In the genomic region with DNA sequence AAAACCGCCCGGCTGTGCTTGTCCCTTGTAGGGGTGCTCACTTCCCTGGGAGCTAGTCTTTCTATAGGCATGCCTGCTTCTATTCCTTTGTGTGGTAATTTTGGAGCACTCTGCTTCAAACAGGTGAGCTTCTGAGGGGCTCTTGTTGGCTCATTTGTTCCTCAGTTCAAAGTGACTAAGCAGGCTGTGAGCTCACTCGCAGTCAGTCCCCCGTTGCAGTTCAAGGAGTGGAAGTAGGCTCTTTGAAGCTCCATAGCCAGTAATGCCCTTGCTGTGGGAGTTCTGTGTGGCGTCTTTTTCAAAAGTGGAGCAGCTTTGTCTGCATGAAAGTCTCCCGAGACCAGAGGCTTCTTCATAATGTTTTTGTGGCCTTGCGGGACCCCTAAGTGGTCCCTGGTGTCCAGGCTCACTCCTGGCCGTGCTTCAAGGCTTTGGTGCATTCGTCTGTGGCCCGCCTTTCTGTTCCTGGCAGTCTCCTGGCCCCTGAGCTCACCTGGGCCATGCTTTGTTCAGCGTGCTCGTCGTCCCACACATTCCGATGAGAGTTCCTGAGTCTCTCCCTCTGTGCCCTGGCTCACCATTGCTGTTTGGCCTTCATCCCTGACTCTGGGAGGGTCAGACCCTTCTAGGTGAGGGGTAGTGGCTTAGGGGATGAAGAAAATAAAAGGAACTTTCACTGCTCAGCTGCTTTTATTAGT, we compare ENCODE assay signal across 26 mouse cellular contexts. TPM values are rescaled to one million over a fixed set of nuclear protein-coding genes. Genes with fewer than 3 reads are reported as not detected.
DNase-seq lines count a peak whose midpoint lies in the region; ATAC-seq and TF ChIP-seq lines count a peak whose summit lies in the region.
"Had no signal": no experiment of that assay in that cellular context is flagged by ENCODE, and none has a peak within 500 bp of the region (broad histone marks: within the 10 kb centered on the region; RNA-seq: fewer than 3 reads in every experiment).

No protein-coding gene starts in this region.

- no peak overlapping the region for H3K9ac ChIP-seq in forebrain, embryonic 14.5 days (ENCODE audit: low read length)
- H3K9ac ChIP-seq in forebrain, embryonic 13.5 days = no peak overlapping the region
- peak overlapping the region; percentile 35; the same call in 1 of the 2 replicates for H3K9ac ChIP-seq in heart, embryonic 14.5 days (ENCODE audit: low read length)
- no peak overlapping the region; the same call in 1 of the 2 replicates for H3K9ac ChIP-seq in lung, embryonic 14.5 days
- H3K9ac ChIP-seq: forebrain, postnatal 0 days; hindbrain, embryonic 14.5 days; liver, embryonic 14.5 days; neural tube, embryonic 15.5 days; stomach, embryonic 15.5 days had no signal

- H3K4me2 ChIP-seq in forebrain, embryonic 14.5 days (ENCODE audit: low read length) = no peak overlapping the region
- H3K4me2 ChIP-seq in forebrain, embryonic 13.5 days = no peak overlapping the region
- H3K4me2 ChIP-seq in heart, embryonic 14.5 days (ENCODE audit: low read length) = no peak overlapping the region
- no peak overlapping the region for H3K4me2 ChIP-seq in lung, embryonic 14.5 days
- H3K4me2 ChIP-seq: hindbrain, embryonic 14.5 days; neural tube, embryonic 15.5 days; stomach, embryonic 15.5 days had no signal

- no peaks in the 10 kb centered on the region for H3K4me1 ChIP-seq in forebrain, embryonic 14.5 days (ENCODE audit: control insufficient read depth, insufficient read depth, low read length)
- H3K4me1 ChIP-seq in forebrain, embryonic 13.5 days = no peaks in the 10 kb centered on the region; the same call in 1 of the 2 replicates
- peaks cover 47 to 89% of the 10 kb centered on the region in 2 experiments for H3K4me1 ChIP-seq in heart, embryonic 14.5 days (ENCODE audit: control insufficient read depth in 2 of 2, insufficient read depth in 2 of 2, low read length in 2 of 2)
- peaks cover 20% of the 10 kb centered on the region; the same call in 1 of the 2 replicates for H3K4me1 ChIP-seq in lung, embryonic 14.5 days (ENCODE audit: insufficient read depth)
- peaks cover 33% of the 10 kb centered on the region for H3K4me1 ChIP-seq in embryonic facial prominence, embryonic 10.5 days
- H3K4me1 ChIP-seq: megakaryocyte, embryonic 14.5 days had no signal

- H3K36me3 ChIP-seq in forebrain, embryonic 14.5 days (ENCODE audit: control insufficient read depth, insufficient read depth, low read length) = no peaks in the 10 kb centered on the region
- no peaks in the 10 kb centered on the region for H3K36me3 ChIP-seq in forebrain, embryonic 13.5 days (ENCODE audit: poor library complexity, severe bottlenecking)
- peaks cover 12% of the 10 kb centered on the region for H3K36me3 ChIP-seq in heart, embryonic 14.5 days (ENCODE audit: control insufficient read depth, insufficient read depth, low read length)
- 0 out of 2 replicates have a peak, but pooled peaks cover 2% of the 10 kb centered on the region for H3K36me3 ChIP-seq in lung, embryonic 14.5 days (ENCODE audit: insufficient read depth)
- peaks cover 2% of the 10 kb centered on the region for H3K36me3 ChIP-seq in embryonic facial prominence, embryonic 10.5 days (replicated peaks)
- H3K36me3 ChIP-seq: neural tube, embryonic 15.5 days; stomach, embryonic 15.5 days had no signal

- ATAC-seq in forebrain, embryonic 14.5 days = no peak
- ATAC-seq in forebrain, embryonic 13.5 days = no peak
- no peak for ATAC-seq in heart, embryonic 14.5 days (ENCODE audit: insufficient number of reproducible peaks, insufficient read depth, low FRiP score, low read depth)
- ATAC-seq in lung, embryonic 14.5 days (ENCODE audit: insufficient read depth) = no peak
- ATAC-seq: forebrain, postnatal 0 days; inflammation-experienced regulatory T-cells, adult 6 months had no signal

- DNase-seq in forebrain, embryonic 14.5 days (ENCODE audit: low spot score) = peak; percentile 32
- DNase-seq in heart, adult 9 months (ENCODE audit: low spot score in 2 of 2) = no peak
- no peak for DNase-seq in lung, embryonic 14.5 days
- no peak for DNase-seq in lung, postnatal 14 days
- no peak for DNase-seq in embryonic facial prominence, embryonic 10.5 days (ENCODE audit: low spot score)
- DNase-seq in gastrocnemius, postnatal 4 days (ENCODE audit: low spot score in 2 of 2) = no peak
- DNase-seq: adrenal gland, postnatal 14 days; cerebellum, adult 8-10 months; cerebellum, postnatal 36 days; embryo, embryonic 11 days; forebrain, postnatal 0 days; gastrocnemius, postnatal 14 days; kidney, adult 8-10 months; kidney, postnatal 10 days; lung, postnatal 36 days; thymus, adult 18-20 months; thymus, postnatal 36 days had no signal

- no peak for TF ChIP-seq CTCF in lung, embryonic 14.5 days (IDR thresholded peaks at IDR 0.05; ENCODE audit: low read depth)

- H3K4me3 ChIP-seq in forebrain, embryonic 14.5 days (ENCODE audit: low read depth, low read length) = no peak overlapping the region
- no peak overlapping the region for H3K4me3 ChIP-seq in forebrain, embryonic 13.5 days
- no peak overlapping the region for H3K4me3 ChIP-seq in heart, embryonic 14.5 days (ENCODE audit: control insufficient read depth in 1 of 2, insufficient read depth in 1 of 2, low read depth in 1 of 2, low read length in 2 of 2)
- no peak overlapping the region for H3K4me3 ChIP-seq in lung, embryonic 14.5 days (ENCODE audit: low read depth, low read length)
- H3K4me3 ChIP-seq in embryonic facial prominence, embryonic 10.5 days = no peak overlapping the region
- H3K4me3 ChIP-seq: left cerebral cortex, adult 2 months; megakaryocyte, embryonic 14.5 days; neural tube, embryonic 15.5 days; stomach, embryonic 15.5 days had no signal

- H3K27me3 ChIP-seq in forebrain, embryonic 14.5 days (replicated peaks; ENCODE audit: control insufficient read depth, insufficient read depth, low read length) = no peaks in the 10 kb centered on the region
- no peaks in the 10 kb centered on the region for H3K27me3 ChIP-seq in forebrain, embryonic 13.5 days
- no peaks in the 10 kb centered on the region for H3K27me3 ChIP-seq in heart, embryonic 14.5 days (ENCODE audit: control insufficient read depth, insufficient read depth, low read length)
- no peaks in the 10 kb centered on the region for H3K27me3 ChIP-seq in lung, embryonic 14.5 days (ENCODE audit: insufficient read depth, low read length)
- H3K27me3 ChIP-seq in embryonic facial prominence, embryonic 10.5 days (replicated peaks; ENCODE audit: low read depth, poor library complexity, severe bottlenecking) = no peaks in the 10 kb centered on the region
- H3K27me3 ChIP-seq: neural tube, embryonic 15.5 days; stomach, embryonic 15.5 days had no signal

- 75% methylated on average over 14 of the region's 14 CpGs for WGBS in forebrain, embryonic 14.5 days
- 69% methylated on average over 14 of the region's 14 CpGs for WGBS in forebrain, embryonic 13.5 days
- WGBS in heart, embryonic 14.5 days = 67% methylated on average over 14 of the region's 14 CpGs
- WGBS in lung, embryonic 14.5 days = 55% methylated on average over 14 of the region's 14 CpGs
- WGBS in embryonic facial prominence, embryonic 10.5 days = 79% methylated on average over 14 of the region's 14 CpGs

- no peaks in the 10 kb centered on the region for H3K9me3 ChIP-seq in forebrain, embryonic 14.5 days (replicated peaks; ENCODE audit: control insufficient read depth, low read length)
- H3K9me3 ChIP-seq in forebrain, embryonic 13.5 days (replicated peaks) = no peaks in the 10 kb centered on the region
- H3K9me3 ChIP-seq in heart, embryonic 14.5 days (ENCODE audit: control insufficient read depth, low read length) = no peaks in the 10 kb centered on the region
- no peaks in the 10 kb centered on the region for H3K9me3 ChIP-seq in lung, embryonic 14.5 days (ENCODE audit: low read depth, low read length)
- no peaks in the 10 kb centered on the region for H3K9me3 ChIP-seq in embryonic facial prominence, embryonic 10.5 days
- H3K9me3 ChIP-seq: megakaryocyte, embryonic 14.5 days; neural tube, embryonic 15.5 days; stomach, embryonic 15.5 days had no signal

- H3K27ac ChIP-seq in forebrain, embryonic 14.5 days (ENCODE audit: low read depth, low read length) = no peak overlapping the region
- no peak overlapping the region for H3K27ac ChIP-seq in forebrain, embryonic 13.5 days
- peak overlapping the region in 1 of 2 experiments; percentile 26; a peak in 1 of 4 replicates for H3K27ac ChIP-seq in heart, embryonic 14.5 days (replicated peaks in 1 of 2; ENCODE audit: control insufficient read depth in 1 of 2, insufficient read depth in 1 of 2, low read depth in 2 of 2, low read length in 2 of 2)
- H3K27ac ChIP-seq in lung, embryonic 14.5 days (ENCODE audit: low read depth) = peak overlapping the region; percentile 36; the same call in 1 of the 2 replicates
- H3K27ac ChIP-seq in embryonic facial prominence, embryonic 10.5 days (replicated peaks) = peak overlapping the region; percentile 40; the same call in 1 of the 2 replicates
- H3K27ac ChIP-seq: hindbrain, embryonic 14.5 days; left cerebral cortex, adult 2 months; liver, embryonic 14.5 days; neural tube, embryonic 15.5 days; stomach, embryonic 15.5 days had no signal

RNA-seq across cellular contexts. Expression of gene Rassf8, which starts 9.5 kb away (rescaled TPM):
- polyA plus RNA-seq in forebrain, embryonic 14.5 days (2014; fragmentation: Nextera tagmentation; extraction: Ambion mirVana) = 2.4 and 2.5 TPM in 2 replicates
- 2.8 and 2.9 TPM in 2 replicates for polyA plus RNA-seq in forebrain, embryonic 13.5 days (2015; fragmentation: Nextera tagmentation; extraction: Ambion mirVana)
- polyA plus RNA-seq in heart, embryonic 14.5 days (2014; fragmentation: Nextera tagmentation; extraction: Ambion mirVana) = 12.7 and 15.7 TPM in 2 replicates
- 11.7 and 11.8 TPM in 2 replicates for polyA plus RNA-seq in lung, embryonic 14.5 days (2014; fragmentation: Nextera tagmentation; extraction: Ambion mirVana)
- polyA plus RNA-seq in embryonic facial prominence, embryonic 10.5 days (2016; fragmentation: Nextera tagmentation; extraction: Ambion mirVana) = 3.5 and 3.7 TPM in 2 replicates
- total RNA-seq in gastrocnemius, postnatal 4 days (2021) = 10 to 100 TPM; 55.0 to 55.6 TPM

Comparison
In these comparisons a context has a peak if more than half of its experiments do, and no peak if none do; other contexts are left out.
1. H3K27ac ChIP-seq: peak in lung, embryonic 14.5 days (single experiment) and embryonic facial prominence, embryonic 10.5 days (single experiment); none in forebrain, embryonic 14.5 days (single experiment) and forebrain, embryonic 13.5 days (single experiment).